Comparison of ENCODE assay signal across 9 mouse cellular contexts in genomic region chr5:135898028-135898427, GRCm38 (mm10). TPM values are rescaled to one million over a fixed set of nuclear protein-coding genes. Genes with fewer than 3 reads are reported as not detected.
DNase-seq lines count a peak whose midpoint lies in the region; ATAC-seq and TF ChIP-seq lines count a peak whose summit lies in the region.
"Had no signal": no experiment of that assay in that cellular context is flagged by ENCODE, and none has a peak within 500 bp of the region (broad histone marks: within the 10 kb centered on the region; RNA-seq: fewer than 3 reads in every experiment).

No protein-coding gene starts in this region.

- no peaks in the 10 kb centered on the region for H3K79me3 ChIP-seq in C2C12 (ENCODE audit: low read depth)

- no peak overlapping the region for H3K9ac ChIP-seq in intestine, postnatal 0 days (ENCODE audit: low read depth, low read length)
- H3K9ac ChIP-seq in intestine, embryonic 16.5 days (ENCODE audit: low read depth, low read length) = no peak overlapping the region
- H3K9ac ChIP-seq in ES-E14 (ENCODE audit: insufficient read depth, low read depth, low read length, poor library complexity, severe bottlenecking) = no peak overlapping the region
- H3K9ac ChIP-seq: heart, embryonic 13.5 days had no signal

- no peaks in the 10 kb centered on the region for H3K36me3 ChIP-seq in intestine, postnatal 0 days (ENCODE audit: control insufficient read depth, insufficient read depth)
- no peaks in the 10 kb centered on the region for H3K36me3 ChIP-seq in intestine, embryonic 16.5 days (ENCODE audit: control insufficient read depth, insufficient read depth, low read length)
- H3K36me3 ChIP-seq in C2C12 (ENCODE audit: control insufficient read depth, insufficient read depth) (no peaks in the 10 kb centered on the region), ES-E14 (ENCODE audit: control insufficient read depth, insufficient read depth, low read length, poor library complexity, severe bottlenecking) (no peaks in the 10 kb centered on the region)
- H3K36me3 ChIP-seq: heart, embryonic 13.5 days had no signal

- no peaks in the 10 kb centered on the region for H3K4me1 ChIP-seq in intestine, postnatal 0 days (replicated peaks; ENCODE audit: control insufficient read depth, insufficient read depth, low read length)
- H3K4me1 ChIP-seq in intestine, embryonic 16.5 days (ENCODE audit: control insufficient read depth, insufficient read depth, low read length) = peaks cover 1% of the 10 kb centered on the region
- peaks cover 4 to 22% of the 10 kb centered on the region in 2 experiments for H3K4me1 ChIP-seq in ES-E14 (ENCODE audit: control insufficient read depth in 2 of 2, insufficient read depth in 2 of 2, low read length in 2 of 2, poor library complexity in 1 of 2)

- H3ac ChIP-seq in C2C12 (ENCODE audit: control insufficient read depth, insufficient read length, low read depth) = no peak overlapping the region

- H3K27me3 ChIP-seq in intestine, postnatal 0 days (replicated peaks; ENCODE audit: control insufficient read depth, insufficient read depth, low read length) = no peaks in the 10 kb centered on the region
- no peaks in the 10 kb centered on the region for H3K27me3 ChIP-seq in intestine, embryonic 16.5 days (replicated peaks; ENCODE audit: control insufficient read depth, insufficient read depth, low read length)
- H3K27me3 ChIP-seq in C2C12 (ENCODE audit: control insufficient read depth, insufficient read depth, insufficient read length) = no peaks in the 10 kb centered on the region
- H3K27me3 ChIP-seq: heart, embryonic 13.5 days had no signal

- H3K27ac ChIP-seq in intestine, postnatal 0 days (ENCODE audit: low read depth, low read length) = no peak overlapping the region
- no peak overlapping the region for H3K27ac ChIP-seq in intestine, embryonic 16.5 days (ENCODE audit: low read length)
- no peak overlapping the region for H3K27ac ChIP-seq in ES-E14 (ENCODE audit: insufficient read depth, low read depth, low read length, poor library complexity, severe bottlenecking)
- H3K27ac ChIP-seq: heart, embryonic 13.5 days had no signal

- no peaks in the 10 kb centered on the region for H3K9me3 ChIP-seq in intestine, postnatal 0 days (ENCODE audit: control insufficient read depth)
- no peaks in the 10 kb centered on the region for H3K9me3 ChIP-seq in intestine, embryonic 16.5 days (ENCODE audit: control insufficient read depth, low read length)
- no peaks in the 10 kb centered on the region for H3K9me3 ChIP-seq in ES-E14 (ENCODE audit: control insufficient read depth, insufficient read depth, low read depth, low read length)
- H3K9me3 ChIP-seq: heart, embryonic 13.5 days; megakaryocyte, embryonic 14.5 days had no signal

- H3K79me2 ChIP-seq in C2C12 (ENCODE audit: control insufficient read depth, insufficient read depth) = no peaks in the 10 kb centered on the region

- ATAC-seq in intestine, postnatal 0 days = no peak
- ATAC-seq in intestine, embryonic 16.5 days = no peak
- ATAC-seq in megakaryocyte, adult 5-6 weeks (ENCODE audit: poor library complexity, severe bottlenecking) = peak; percentile 47
- ATAC-seq in erythroid progenitor cell, adult 5-6 weeks (replicated peaks; ENCODE audit: low FRiP score, poor library complexity, severe bottlenecking) = no peak

- in situ Hi-C loops in ES-E14 (cut with MboI; ENCODE audit: low sequenced_read_pairs in 2 of 2, unreplicated experiment in 2 of 2) = no loop called here

- peak; percentile 67 for TF ChIP-seq CTCF in intestine, postnatal 0 days (IDR thresholded peaks at IDR 0.05; ENCODE audit: low read depth)
- peak; percentile 44 for TF ChIP-seq CTCF in C2C12 (IDR thresholded peaks at IDR 0.05; ENCODE audit: control insufficient read depth, insufficient read depth, insufficient read length)

- H3K4me3 ChIP-seq in intestine, postnatal 0 days (ENCODE audit: low read depth, low read length) = no peak overlapping the region
- H3K4me3 ChIP-seq in intestine, embryonic 16.5 days (ENCODE audit: low read length) = no peak overlapping the region
- H3K4me3 ChIP-seq in C2C12 (ENCODE audit: insufficient read depth, poor library complexity, severe bottlenecking) (no peak overlapping the region), ES-E14 (ENCODE audit: insufficient read depth in 1 of 2, low read depth in 1 of 2, low read length in 2 of 2, poor library complexity in 1 of 2, severe bottlenecking in 1 of 2) (no peak overlapping the region)
- H3K4me3 ChIP-seq: heart, embryonic 13.5 days; megakaryocyte, embryonic 14.5 days had no signal

- DNase-seq in ES-E14 (ENCODE audit: low read depth, low spot score) = peak; percentile 87
- DNase-seq in embryo, embryonic 11 days = peak; percentile 77

- H3K4me2 ChIP-seq in intestine, postnatal 0 days (replicated peaks; ENCODE audit: low read depth) = no peak overlapping the region
- H3K4me2 ChIP-seq in intestine, embryonic 16.5 days (ENCODE audit: low read depth, low read length) = no peak overlapping the region
- H3K4me2 ChIP-seq: heart, embryonic 13.5 days had no signal

- 24% methylated on average over 3 of the region's 3 CpGs for WGBS in intestine, postnatal 0 days
- WGBS in intestine, embryonic 16.5 days = 23% methylated on average over 3 of the region's 3 CpGs

TF ChIP-seq in C2C12, 6 proteins besides CTCF, POLR2A, EP300 and RAD21:
- TF ChIP-seq USF1 (IDR thresholded peaks at IDR 0.05; ENCODE audit: low read depth) (no peak), FOSL1 (IDR thresholded peaks at IDR 0.05; ENCODE audit: insufficient read depth, low read length, poor library complexity, severe bottlenecking) (no peak), MYOG (IDR thresholded peaks at IDR 0.05; ENCODE audit: control insufficient read depth, extremely low read depth, insufficient read length) (no peak), CEBPB (IDR thresholded peaks at IDR 0.05; ENCODE audit: low read depth) (no peak), MAX (IDR thresholded peaks at IDR 0.05) (no peak), MYOD1 (IDR thresholded peaks at IDR 0.05; ENCODE audit: control insufficient read depth, insufficient read length, low read depth) (no peak)

TF ChIP-seq in ES-E14, 5 proteins besides CTCF, POLR2A, EP300 and RAD21:
- no peak for TF ChIP-seq MAFK (IDR thresholded peaks at IDR 0.05; ENCODE audit: insufficient read depth, low read depth, low read length)
- TF ChIP-seq ZNF384 (IDR thresholded peaks at IDR 0.05; ENCODE audit: low read depth, low read length) = no peak
- TF ChIP-seq HCFC1 (IDR thresholded peaks at IDR 0.05; ENCODE audit: borderline replicate concordance, insufficient read depth, low read length) = no peak
- TF ChIP-seq CHD2 (IDR thresholded peaks at IDR 0.05; ENCODE audit: low read depth, low read length) = no peak

RNA-seq across cellular contexts. Expression of gene Hspb1, which starts 10.3 kb away (rescaled TPM):
- polyA plus RNA-seq in intestine, postnatal 0 days (2015; fragmentation: Nextera tagmentation; extraction: Ambion mirVana) = 107 and 120 TPM in 2 replicates
- polyA plus RNA-seq in intestine, embryonic 16.5 days (2015; fragmentation: Nextera tagmentation; extraction: Ambion mirVana) = 112 and 114 TPM in 2 replicates
- polyA plus RNA-seq in C2C12 (2012; fragmentation: generic; extraction: Trizol) = 638 TPM
- 630 and 878 TPM in 2 replicates for total RNA-seq in ES-E14 (2012; rRNA removed)
- total RNA-seq in megakaryocyte, adult 5-6 weeks (2015) = not detected in 2 replicates
- total RNA-seq in megakaryocyte, adult 5-6 weeks (2017) = not detected in 2 replicates
- not detected in 2 replicates for total RNA-seq in erythroid progenitor cell, adult 5-6 weeks (2015; ENCODE audit: low replicate concordance)
- not detected in 2 replicates for total RNA-seq in erythroid progenitor cell, adult 5-6 weeks (2017; ENCODE audit: low replicate concordance)

RNA-seq across cellular contexts. Expression of gene Ywhag, which starts 36.4 kb away (rescaled TPM):
- polyA plus RNA-seq in intestine, postnatal 0 days (2015; fragmentation: Nextera tagmentation; extraction: Ambion mirVana) = 57.1 and 61.8 TPM in 2 replicates
- 137 and 144 TPM in 2 replicates for polyA plus RNA-seq in intestine, embryonic 16.5 days (2015; fragmentation: Nextera tagmentation; extraction: Ambion mirVana)
- polyA plus RNA-seq in C2C12 (2012; fragmentation: generic; extraction: Trizol) = 227 TPM
- 109 and 176 TPM in 2 replicates for total RNA-seq in ES-E14 (2012; rRNA removed)
- total RNA-seq in megakaryocyte, adult 5-6 weeks (2015) = 124 and 141 TPM in 2 replicates
- 72.4 and 88.1 TPM in 2 replicates for total RNA-seq in megakaryocyte, adult 5-6 weeks (2017)
- 30.3 and 35.2 TPM in 2 replicates for total RNA-seq in erythroid progenitor cell, adult 5-6 weeks (2015; ENCODE audit: low replicate concordance)
- total RNA-seq in erythroid progenitor cell, adult 5-6 weeks (2017; ENCODE audit: low replicate concordance) = 11.6 and 12.2 TPM in 2 replicates

Comparison
In these comparisons a context has a peak if more than half of its experiments do, and no peak if none do; other contexts are left out.
1. RNA of gene Hspb1, which starts 10.3 kb away (total RNA-seq): 630 to 878 TPM in ES-E14; not detected in megakaryocyte, adult 5-6 weeks and not detected in erythroid progenitor cell, adult 5-6 weeks; every median in the first group is over 100 times any median in the second.